Mouse (Mus musculus): Measurements from ENCODE around the gene Kcnab1.
A peak's percentile ranks its signal among the peaks of the same experiment; 100 is the strongest.

The Kcnab1 gene

DNA sequence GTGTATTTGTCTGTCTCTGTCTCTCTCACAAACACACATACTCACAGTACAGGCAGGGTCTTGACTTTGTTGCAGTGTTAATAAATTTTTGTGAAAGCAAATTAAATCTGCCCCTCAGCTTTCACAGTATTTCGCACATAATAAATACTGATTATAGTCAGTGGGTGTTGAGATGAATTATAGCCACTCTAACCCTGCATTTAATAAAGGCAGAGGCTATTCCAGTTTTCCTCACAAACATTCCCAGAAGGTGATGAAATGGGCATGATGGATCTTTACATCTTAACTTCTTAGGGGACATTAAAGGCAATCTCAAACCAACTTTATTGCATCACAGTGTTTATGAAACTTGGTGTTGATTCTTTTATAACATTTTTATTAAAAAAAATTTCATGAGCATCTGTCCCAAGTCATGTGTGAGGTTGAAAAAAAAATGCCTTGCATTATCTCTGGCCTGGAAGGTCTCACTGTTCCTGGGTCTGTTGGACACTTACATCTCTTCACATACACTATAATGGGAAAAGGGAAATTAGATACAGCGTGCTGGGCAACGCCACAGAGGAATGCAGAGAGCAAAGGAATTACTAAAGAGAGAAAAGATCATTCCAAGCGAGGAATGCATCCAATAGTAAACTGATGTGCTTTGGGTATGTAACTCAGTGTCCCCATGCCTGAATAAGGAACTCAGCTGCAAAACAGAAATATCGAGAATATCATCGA, 95.3 kb downstream of the Kcnab1 start:
- DNase-seq (ENCODE audit: low spot score in 2 of 2), result no peak

DNA sequence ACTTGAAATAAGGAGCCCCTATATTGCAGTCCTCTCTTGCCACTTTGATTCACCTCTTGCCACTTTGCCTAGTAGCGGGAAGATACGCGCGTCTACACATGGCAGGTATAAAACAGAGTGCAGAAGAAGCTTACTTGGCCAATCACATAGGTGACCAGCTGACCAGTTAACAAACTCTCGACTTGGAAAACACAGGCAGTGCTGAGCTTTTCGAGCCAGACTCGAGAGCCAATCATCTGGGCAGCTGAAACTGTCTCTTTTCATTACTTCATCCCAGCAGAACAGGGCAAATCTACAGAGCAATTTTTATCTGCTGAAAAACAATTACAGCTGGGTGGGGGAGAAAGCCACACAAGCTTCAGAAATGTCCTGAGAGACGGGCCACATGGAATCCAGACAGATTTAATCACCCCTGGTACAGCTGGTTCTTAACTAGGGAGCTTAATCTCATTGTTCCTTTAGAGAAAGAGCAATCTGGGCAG, 96.4 kb downstream of the Kcnab1 start:
- peak; percentile 19 to 49 for DNase-seq (ENCODE audit: low spot score in 2 of 2)

DNA sequence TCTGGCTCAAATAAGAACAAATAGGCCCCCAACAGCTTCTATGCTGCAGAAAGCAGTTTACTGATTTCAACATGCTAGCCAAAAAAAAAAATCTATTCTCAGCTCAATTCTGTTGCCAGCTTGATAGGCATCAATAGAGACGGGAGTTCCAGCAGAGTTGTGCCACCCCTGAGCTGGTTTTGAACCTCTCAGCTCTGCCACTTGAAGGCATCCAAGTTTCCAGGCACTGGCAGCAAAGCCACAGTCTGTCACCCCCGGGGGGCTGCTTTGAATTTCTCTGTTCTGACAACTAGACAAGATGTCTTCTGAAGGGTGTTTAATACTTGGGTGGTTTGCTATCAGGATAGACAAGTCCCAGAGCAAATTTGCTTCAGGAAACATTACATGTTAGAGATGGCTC, 104.5 kb downstream of the Kcnab1 start:
- DNase-seq (ENCODE audit: low spot score in 2 of 2), result no peak

DNA sequence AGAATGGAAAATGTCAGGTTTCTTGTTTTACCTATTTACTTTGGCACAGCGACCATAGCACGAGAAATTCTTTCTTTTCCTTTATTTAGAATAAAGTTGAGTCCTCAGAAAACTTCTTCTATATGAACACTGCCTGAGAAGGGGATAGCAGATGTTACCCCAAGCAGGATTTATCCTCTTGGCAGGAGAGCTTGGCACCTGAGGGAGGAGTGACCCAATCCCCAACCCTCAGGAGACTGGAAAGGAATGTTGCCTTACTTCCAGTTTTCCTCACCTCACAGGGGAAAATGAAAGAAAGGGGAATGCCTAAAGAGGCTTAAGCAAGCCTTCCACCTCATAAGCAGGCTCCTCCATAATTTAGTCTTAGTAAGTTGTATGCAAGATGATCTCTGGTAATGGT, 105.5 kb downstream of the Kcnab1 start:
- DNase-seq (ENCODE audit: low spot score in 2 of 2), result no peak

DNA sequence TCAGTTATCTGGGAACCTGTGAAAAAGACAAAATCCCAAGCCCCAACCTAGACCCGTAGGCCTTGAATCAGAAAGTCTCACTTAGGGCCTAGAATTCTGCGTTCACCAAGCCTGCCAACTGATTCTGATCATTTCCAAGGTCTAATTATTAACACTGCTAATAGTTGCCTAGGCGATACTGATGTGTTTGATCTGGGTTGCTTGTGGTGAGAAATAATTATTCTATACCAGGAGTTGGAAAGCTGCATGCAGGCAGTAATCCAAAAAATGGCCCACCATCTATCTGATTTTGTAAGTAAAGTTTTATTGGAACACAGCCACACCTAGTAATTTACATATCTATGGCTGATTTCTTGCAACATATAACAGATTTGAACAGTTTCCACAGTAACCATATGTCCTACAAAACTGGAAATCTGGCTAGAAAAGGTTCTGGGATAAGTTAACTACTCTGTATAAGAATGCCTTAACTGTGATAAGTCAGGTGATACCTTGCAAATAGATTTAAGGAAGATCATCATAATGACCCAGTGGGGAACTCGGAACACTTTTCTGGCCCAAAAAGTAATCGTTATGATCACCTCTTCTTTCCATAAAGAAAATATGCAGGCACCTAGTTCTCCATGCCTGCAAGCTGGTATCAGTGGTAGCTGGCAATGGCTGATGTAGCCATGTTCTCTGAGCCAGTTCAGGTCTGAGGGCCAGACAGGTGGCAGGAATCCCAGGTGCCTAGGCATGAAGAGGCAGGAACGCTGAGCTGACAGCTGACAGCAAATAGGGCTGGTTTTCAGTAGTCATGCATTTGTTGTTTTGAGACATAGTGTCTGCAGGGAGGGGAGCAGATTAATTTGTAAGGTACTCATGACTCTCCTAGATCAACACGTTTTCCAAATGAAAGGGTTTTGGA, 108.7 kb downstream of the Kcnab1 start:
- DNase-seq (ENCODE audit: low spot score in 2 of 2), result no peak

DNA sequence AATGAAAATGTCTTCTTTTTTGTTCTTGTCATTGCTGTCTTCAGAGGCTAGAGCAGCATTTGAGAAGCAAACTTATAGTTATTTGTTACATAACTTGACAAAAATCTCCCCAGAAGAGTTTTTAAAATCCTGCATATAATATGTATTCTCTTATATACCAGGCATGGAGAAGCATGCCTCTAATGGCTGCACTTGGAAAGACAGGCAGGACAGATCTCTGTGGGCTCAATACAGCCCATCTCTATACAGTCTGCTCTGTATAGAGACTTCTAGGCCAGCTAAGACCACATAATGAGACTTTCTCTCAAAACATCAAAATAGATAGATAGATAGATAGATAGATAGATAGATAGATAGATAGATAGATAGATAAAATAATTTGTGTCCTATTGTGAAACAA, 111.1 kb downstream of the Kcnab1 start:
- no peak for DNase-seq (ENCODE audit: low spot score in 2 of 2)

DNA sequence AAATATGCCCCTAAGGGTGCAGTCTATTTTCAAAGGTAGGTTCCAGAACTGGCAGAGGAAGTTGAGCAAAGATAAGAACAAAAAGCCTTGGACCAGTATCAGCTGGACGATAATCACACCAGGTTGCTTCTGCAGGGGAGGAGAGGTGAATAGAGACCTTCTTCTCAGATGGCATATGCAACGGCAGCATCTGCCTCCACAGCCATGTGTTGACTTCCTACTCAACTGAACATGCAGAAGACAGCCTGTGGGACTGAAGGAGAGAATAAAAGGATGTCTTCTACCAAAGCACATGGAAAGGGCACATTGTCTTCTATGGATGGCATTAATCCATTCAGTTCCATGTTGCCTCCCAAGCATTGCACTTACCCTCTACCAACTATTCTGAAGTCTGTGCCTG, 114.5 kb downstream of the Kcnab1 start:
- DNase-seq (ENCODE audit: low spot score in 2 of 2), result no peak

DNA sequence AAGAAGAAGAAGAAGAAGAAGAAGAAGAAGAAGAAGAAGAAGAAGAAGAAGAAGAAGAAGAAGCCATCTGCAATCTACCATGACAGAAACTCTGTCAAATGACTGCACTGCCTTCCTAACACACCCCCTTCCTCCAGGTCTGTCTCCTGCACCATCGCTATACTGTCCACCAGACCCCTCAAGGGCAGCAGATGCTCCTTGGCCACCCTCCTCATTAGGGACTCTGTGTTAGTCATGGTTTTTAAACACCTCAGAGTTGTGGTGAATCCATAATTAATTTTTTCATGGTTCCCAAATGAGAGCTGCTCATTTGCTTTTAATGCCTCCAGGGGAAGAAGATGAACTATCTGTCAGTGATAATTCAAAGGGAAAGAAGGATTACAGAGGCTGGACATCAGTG, 121.8 kb downstream of the Kcnab1 start:
- no peak for DNase-seq (ENCODE audit: low spot score in 2 of 2)

DNA sequence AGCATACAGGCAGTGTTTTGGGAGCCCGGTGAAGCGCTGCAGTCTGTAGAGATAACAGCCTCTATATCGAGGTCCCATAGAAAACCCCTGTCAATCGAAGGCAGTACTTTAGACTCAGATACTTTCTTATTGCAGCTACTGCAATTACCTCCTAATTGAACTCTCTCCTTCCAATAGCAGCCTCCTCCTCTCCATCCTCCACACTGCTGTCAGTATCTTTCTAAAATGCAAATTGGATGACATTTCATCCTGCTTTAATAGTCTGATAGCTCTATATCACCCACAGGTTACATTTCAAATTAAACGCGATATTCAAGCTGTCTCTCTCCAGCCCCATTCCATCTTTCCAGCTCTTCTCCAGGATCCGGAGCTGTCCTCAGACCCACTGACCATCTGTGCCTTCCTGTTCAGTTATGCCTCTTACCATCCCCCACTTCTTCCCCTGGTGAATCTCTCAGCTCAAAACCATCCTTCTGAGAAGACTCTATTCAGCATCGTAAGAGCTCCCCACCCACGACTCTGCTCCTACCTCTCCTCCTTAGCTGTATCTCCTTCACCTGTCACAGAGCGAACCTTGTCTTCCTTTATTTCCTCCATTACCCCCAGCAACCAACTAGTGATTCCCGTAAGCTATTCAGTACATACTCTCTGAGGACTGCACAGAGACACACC, 122.4 kb downstream of the Kcnab1 start:
- no peak for DNase-seq (ENCODE audit: low spot score in 2 of 2)

DNA sequence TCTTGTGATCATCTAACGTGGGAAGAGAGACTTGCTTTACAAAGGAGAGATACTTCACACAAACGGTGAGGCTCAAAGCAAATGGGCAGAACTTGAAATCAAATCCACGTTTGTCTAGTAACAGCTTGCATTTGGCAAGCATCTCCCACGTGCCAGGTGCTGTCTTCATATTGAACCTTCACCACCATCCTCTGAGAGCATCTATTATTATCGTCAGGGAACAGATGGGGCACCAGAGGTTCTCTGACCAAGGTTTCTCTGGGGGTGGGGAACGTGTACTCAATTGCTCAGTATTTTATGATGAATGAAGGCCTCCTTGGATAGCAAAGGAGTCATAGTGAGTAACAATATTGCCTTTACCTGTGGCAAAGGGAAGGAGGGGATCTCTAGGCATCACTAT, 139.8 kb downstream of the Kcnab1 start:
- DNase-seq (ENCODE audit: low spot score in 2 of 2), result no peak

DNA sequence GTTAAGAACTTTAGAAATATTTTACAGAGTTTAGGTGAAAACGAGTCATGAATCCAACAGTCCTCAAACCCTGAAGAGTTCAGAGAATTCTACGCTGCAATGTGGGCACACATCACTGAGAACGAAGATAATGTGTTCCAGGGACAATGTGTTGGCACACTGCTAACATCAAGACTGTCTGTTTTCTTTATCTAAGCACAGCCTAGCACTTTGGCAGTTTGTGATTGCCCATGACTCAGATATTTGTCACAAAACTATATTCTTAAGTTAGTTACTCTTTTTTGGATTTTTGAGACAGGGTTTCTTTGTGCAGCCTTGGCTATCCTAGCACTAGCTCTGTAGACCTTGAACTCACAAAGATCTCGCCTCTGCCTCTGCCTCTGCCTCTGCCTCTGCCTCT, 151.3 kb downstream of the Kcnab1 start:
- no peak for DNase-seq (ENCODE audit: low spot score in 2 of 2)

DNA sequence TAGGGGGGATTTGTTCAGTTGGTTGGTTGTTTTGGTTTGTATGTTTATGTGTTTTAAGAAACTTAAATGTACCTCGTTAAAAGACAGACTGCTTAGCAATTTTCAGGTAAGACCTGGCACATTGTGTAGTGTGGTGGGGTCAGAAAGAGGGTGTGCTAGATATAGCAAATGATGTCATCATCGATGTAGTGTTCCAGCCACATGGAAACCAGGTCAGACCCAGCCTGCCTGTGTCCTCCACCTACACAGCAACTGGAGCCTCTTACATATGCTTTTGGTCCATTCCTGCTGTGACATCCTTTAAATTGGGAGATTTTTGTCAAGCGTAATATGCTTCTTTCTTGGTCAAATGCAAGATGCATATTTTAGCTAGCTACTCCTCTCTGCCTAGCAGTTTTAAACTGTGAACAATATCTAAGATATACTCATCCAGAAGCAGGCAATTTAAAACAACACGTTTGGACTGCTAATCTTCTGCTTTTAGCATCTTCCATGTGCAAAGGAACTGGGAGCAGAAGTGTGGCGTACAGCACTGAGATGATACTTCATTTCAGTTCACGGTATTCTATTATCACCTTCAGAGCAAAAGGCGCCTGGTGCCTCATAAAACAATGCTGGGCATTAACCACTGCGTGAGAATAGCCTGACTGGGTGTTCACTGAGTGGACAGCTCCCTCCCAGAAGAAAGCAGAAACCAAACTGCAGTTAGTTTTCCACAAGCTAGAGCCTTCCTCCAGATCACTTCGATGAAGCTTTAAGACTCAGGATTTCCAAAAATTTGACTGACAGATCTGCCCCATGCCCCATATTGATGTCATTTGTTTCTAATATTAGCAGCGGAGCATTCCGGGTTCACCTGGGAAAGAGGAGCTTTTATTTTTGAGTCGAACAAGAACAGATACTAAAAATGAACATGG, 153.6 kb downstream of the Kcnab1 start:
- DNase-seq (ENCODE audit: low spot score in 2 of 2), result no peak

DNA sequence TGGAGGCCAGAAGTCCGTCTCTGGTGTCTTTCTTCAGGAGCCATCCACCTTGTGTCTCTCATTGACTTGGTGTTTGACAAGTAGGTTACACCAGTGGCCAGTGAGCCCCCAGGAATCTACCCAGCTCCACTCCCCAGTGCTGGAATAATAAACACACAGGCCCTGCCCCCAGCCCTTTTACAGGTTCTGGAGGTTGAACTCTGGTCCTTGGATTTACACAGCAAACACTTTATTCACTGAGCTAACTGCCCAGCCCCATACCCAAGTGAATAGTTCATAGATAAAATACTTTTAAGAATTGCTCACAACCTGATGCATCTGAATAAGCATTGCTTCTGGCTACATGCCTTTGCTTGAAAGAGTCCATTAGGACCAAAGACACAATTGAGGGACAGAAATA, 164.1 kb downstream of the Kcnab1 start:
- no peak for DNase-seq (ENCODE audit: low spot score in 2 of 2)

DNA sequence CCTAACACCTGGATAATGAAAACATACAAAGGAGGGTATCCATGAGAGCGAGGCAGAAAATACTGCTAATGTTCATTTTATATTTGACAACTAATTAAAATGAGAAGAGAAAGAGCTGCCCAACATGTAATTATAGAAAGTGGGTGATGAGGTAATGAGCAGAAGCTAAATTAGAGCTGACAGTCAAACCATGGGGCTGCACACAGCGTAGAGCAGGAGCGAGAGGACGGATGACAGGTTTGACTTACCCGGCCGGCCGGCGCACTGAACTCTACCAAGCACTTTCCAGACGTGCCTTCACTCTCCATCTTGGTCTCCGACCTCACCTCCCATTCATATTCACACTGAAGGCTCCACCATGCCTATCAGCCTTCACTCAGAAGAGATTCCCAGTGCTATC, 168.6 kb downstream of the Kcnab1 start:
- no peak for DNase-seq (ENCODE audit: low spot score in 2 of 2)

DNA sequence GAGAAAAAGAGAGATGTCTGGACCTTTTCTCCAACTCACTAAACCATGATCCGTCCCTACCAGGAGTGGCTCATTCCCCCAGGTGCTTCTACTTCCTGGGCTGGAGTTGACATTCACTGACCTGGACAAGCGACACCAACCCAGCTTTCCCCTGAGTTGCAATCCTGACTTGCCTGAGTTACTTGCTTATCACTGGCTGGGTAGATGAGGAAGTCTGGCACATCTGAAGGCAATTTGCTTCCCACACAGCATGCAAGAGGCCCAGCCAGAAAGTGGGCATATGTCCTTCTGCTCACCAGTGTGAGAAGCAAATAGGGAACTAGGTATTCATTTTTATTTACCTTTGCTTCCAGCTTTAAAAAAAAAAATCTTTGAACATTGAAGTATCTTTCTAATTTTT, 174.2 kb downstream of the Kcnab1 start:
- no peak for DNase-seq (ENCODE audit: low spot score in 2 of 2)

DNA sequence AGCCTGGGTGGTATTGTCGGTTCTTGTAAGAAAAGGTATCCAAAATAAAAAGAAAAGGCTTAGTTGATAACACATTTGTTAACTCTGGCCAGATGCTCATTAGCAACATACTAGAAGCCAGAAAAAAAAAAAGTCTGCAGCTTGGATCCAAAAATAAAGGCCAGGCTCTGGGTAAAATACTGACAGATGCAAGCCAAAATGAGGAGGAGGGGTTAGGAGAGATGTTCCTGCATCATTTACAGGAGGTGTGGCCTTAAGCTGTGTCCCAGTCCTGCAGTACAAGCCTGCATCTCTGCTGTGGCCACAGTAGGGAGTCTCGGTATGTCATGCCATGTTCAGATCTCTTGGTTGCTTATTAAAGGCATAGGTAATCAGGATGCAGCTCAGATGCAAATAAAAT, 179.8 kb downstream of the Kcnab1 start:
- no peak for DNase-seq (ENCODE audit: low spot score in 2 of 2)

DNA sequence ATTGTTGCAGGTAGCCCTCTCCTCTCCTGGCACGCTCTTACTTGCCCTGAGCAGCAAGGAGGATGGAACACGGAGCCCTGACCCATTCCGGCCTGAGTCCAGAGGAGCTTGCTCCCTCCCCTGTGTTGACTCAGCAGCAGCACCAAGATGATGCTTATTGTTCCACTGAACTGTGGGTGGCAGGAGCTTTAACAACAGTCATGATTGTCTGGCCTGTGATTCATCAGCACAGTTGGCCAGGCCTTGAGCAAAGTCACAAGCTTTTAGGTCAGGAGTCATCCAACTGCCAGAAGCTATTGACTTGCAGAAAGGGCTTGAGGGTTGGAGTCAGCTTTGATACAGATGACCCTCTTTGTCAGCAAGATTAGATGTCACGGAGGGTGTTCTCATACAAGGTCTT, 187.8 kb downstream of the Kcnab1 start:
- no peak for DNase-seq (ENCODE audit: low spot score in 2 of 2)

DNA sequence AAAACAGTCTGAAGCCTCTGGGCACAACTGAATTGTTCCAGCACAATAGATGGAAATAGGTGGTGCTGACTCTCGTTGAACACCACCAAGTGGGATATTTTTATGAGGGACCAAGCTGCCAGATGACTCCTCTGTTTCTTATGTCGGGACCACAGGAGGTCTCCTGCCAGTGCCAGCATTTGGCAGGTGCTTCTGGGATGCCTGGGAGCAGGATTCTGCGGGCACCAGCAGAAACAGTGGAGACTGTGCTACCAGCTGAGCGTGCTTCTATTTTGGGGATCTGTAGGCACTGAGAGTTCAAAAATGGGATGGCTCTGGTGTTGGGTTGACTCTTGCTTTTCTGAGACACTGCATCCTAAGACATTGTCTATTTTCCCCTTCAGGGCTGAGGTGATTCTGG, 190.0 kb downstream of the Kcnab1 start:
- DNase-seq (ENCODE audit: low spot score in 2 of 2), result no peak

DNA sequence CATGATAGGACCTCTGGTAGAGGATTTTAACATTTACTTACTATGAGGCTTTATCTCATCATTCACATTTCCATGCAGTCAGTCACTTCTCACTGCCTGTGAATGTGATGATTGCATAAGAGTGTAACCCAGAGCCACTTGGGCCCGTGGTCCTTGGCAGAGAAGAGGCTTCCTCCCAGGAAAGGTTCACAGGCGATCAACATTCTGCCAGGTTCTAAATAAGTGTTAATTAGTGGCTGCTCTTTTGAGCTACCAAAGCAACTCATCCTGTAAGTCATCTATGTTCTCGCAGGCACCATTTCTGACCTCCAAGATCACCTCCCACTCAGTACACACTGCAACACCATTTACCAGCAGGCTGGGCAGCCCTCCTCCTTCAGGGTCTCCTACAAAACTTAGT, 192.3 kb downstream of the Kcnab1 start:
- DNase-seq (ENCODE audit: low spot score in 2 of 2), result no peak

DNA sequence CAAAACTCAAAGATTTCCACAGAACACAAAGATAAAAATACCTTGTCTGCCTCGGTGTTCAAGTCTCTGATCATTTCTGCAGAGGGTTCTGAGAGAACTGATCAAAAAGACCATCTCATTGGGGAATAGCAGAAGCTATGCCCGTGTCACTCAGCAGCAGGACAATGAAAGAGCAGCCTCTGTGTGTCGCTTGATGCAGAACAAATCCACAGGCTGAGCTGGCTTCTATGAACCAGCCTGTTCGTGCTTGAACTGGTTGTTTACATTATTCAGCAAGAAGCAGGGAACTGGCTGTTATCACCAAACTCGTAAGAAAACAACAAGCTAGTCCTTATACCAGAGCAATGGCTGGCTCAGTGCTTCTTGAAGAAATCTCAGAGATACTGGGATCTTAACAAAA, 193.4 kb downstream of the Kcnab1 start:
- no peak for DNase-seq (ENCODE audit: low spot score in 2 of 2)

DNA sequence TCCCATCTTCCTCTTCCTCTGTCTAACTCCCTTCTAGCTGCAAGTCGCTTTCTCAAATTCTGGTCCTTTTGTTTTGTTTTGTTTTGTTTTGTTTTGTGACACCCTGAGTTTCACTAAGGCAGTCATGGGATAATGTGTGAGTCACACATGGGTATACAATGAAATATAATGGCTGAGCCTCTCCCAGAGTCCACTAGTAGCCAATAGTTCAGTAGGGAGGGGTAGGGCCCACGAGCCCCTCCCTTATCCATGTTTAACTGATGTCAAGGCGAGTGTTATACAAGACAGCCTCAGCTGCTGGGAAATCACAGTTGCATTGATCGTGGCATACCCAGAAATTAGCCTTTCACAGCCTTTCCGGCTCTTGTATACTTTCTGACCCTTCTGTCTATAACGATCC, 206.7 kb downstream of the Kcnab1 start:
- no peak for DNase-seq (ENCODE audit: low spot score in 2 of 2)

DNA sequence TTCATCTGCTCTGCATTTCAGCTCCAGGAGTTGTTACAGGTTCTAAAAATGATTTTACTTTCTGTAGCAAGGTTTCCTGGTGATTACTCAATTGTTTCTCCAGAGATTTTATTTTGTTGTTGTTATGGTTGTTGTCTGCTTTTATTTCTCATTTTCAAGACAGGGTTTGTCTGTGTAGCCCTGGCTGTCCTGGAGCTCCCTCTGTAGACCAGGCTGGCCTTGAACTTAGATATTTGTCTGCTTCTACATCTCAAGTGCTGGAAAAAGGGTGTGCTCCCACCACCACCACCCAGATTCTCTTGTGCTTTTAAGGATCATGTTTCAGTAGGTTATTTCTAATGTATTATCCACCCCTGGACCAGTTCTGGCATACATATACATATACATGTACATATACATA, 207.6 kb downstream of the Kcnab1 start:
- DNase-seq (ENCODE audit: low spot score in 2 of 2), result no peak
